Mouse (Mus musculus) kidney, postnatal 4 days (tissue): ENCODE measurements around the gene Gm20662.

Experiments
- DNase-seq, 2 experiments: peaks; one replicate each; pipeline ENCODE4 v3.0.0; 2021; ENCODE audit warnings: mixed read lengths in 2 of 2

The Gm20662 gene

DNA sequence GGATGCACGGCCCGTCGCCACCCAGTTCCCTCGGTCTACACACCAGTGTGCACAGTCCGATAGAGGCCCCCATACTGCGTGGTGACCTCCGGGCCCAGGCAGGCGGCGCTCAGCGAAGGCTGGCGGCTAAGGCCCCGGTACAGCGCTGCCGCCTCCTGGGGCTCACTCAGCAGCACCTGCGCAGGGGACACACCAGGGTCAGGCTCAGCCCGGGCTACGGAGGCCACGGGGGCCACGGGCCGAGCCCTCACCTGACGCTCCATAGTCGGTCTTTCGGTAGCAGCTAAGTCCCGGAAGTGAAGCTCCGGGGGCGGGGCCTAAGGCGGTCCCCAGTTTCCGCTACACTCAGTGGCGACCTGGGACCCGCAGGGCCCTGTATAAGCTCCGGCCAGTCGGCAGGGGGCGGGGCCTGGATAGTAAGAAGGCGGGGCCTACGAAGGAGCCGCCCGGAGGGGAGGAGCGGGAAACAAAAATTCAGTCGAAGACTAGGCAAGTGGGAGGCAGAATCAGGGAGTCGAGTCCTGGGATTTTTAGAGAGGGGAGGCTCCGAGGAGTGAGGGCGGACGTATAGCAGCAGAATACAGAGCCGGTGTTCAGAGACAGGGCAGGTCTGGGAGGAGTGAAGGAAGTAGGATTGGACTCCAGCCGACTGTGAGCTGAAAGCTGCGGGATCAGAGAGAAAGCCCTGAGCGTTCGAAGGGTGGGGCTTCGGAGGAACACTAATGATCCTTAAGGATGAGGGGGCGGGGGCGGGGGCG lies 98.2 kb downstream of the Gm20662 start, which contains the start of gene Apeh:
TSS of gene Apeh (minus strand) at position 423 of the 758 bp plus-strand sequence.
- peak; percentile 98 to 99 for DNase-seq
